Mouse (Mus musculus) small intestine, adult 2 months (tissue): ENCODE measurements around the gene Aamp. TPM values are rescaled to one million over a fixed set of nuclear protein-coding genes. Genes with fewer than 3 reads are reported as not detected.

Source experiments
- H3K27ac ChIP-seq: fragments of 200-500 bp; 2 replicates; pipeline ENCODE4 v1.5.1; 2012; ENCODE audit warnings: low read depth, low read length, control low read depth, inconsistent platforms; ENCODE audit not compliant: insufficient read depth
- H3K27me3 ChIP-seq: fragments of 200-500 bp; 2 replicates; pipeline ENCODE4 v1.6.1; 2012; ENCODE audit warnings: mild to moderate bottlenecking, moderate library complexity, low read length, inconsistent platforms; ENCODE audit not compliant: control insufficient read depth, insufficient read depth
- H3K36me3 ChIP-seq: fragments of 200-500 bp; 2 replicates; pipeline ENCODE4 v1.6.1; 2012; ENCODE audit warnings: mild to moderate bottlenecking, low read length, control low read depth, inconsistent platforms; ENCODE audit not compliant: control insufficient read depth, insufficient read depth
- H3K4me1 ChIP-seq: fragments of 200-500 bp; 2 replicates; pipeline ENCODE4 v1.6.1; 2012; ENCODE audit warnings: low read length, inconsistent platforms, mixed read lengths; ENCODE audit not compliant: control insufficient read depth, insufficient read depth, insufficient read length
- H3K4me3 ChIP-seq: fragments of 200-500 bp; 2 replicates; pipeline ENCODE4 v1.5.1; 2012; ENCODE audit warnings: low read depth, mild to moderate bottlenecking, control low read depth, inconsistent platforms, low read length, moderate library complexity
- CTCF ChIP-seq: fragments of 200-500 bp; IDR thresholded peaks from 2 replicates; pipeline ENCODE4 v1.5.1; 2012; ENCODE audit warnings: low read depth, mild to moderate bottlenecking, control low read depth, inconsistent platforms, low read length, moderate library complexity, mixed read lengths; ENCODE audit not compliant: insufficient replicate concordance, insufficient read length; ENCODE audit errors: extremely low read depth
- POLR2A ChIP-seq: fragments of 200-500 bp; IDR thresholded peaks from 2 replicates; pipeline ENCODE4 v1.6.1; 2012; ENCODE audit warnings: low read depth, mild to moderate bottlenecking, control low read depth, inconsistent platforms, low read length, moderate library complexity
- WGBS: fragments of 180-500 bp; shearing (Covaris S2); methylation state at CpG from one replicate; pipeline ENCODE4 v1.1.7; 2018; 5-methylcytosine and 5-hydroxymethylcytosine counted together
- polyA plus RNA-seq: library from polyadenylated mRNA; depleted of rRNA; stranded (reverse); fragments of >200 nt; gene quantifications from 2 replicates; pipeline ENCODE4 v1.2.3, GENCODE M21; 2012

Gene Aamp
- polyA plus RNA-seq, 1 experiment, result 160 TPM

DNA sequence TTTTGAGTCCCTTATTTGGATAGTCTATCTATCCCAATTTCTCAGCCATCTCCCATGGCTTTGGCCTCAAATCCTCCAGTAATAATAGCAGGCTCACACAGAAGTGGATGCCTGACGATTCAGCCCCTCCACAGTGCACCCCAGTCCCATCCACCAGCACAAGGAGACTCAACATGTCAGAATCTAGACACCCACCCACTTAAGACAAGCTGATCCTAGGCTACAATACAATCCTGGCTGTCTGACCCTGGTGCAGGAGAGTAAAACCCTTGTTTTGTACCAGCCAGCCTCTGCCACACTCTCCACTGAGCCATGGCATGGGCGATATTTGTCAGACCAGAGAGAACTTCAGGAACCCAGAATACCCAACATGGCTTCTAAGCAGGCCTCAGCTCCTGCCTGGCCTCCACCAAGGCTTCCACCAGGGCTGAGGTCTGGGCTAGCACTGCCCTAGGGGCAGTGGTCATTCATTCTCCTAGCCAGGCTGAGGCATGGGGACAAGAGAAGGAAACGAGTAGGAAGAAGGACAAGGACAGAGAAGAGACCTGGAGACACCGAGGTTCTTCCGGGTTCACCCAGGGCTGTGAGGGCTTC is 13.7 kb upstream of the Aamp start:
- Histone ChIP-seq H3K4me3 (peak overlapping the region; percentile 34), H3K36me3 (peaks cover 15% of the 10 kb centered on the region), H3K4me1 (peaks cover 69% of the 10 kb centered on the region), H3K27ac (peak overlapping the region; percentile 98), H3K27me3 (no peaks in the 10 kb centered on the region)
- TF ChIP-seq CTCF (no peak), POLR2A (no peak)
- 44% methylated on average over 5 of the region's 5 CpGs for WGBS

- 35% methylated on average over 3 of the region's 3 CpGs for WGBS
- TF ChIP-seq POLR2A, result no peak
- TF ChIP-seq CTCF, result no peak
- H3K4me1 ChIP-seq, result peaks cover 68% of the 10 kb centered on the region
- peak overlapping the region; percentile 98 for H3K27ac ChIP-seq
- peak overlapping the region; percentile 1; the same call in 1 of the 2 replicates for H3K4me3 ChIP-seq
- H3K27me3 ChIP-seq, result no peaks in the 10 kb centered on the region
- peaks cover 24% of the 10 kb centered on the region for H3K36me3 ChIP-seq
Measured at GRCm38 (mm10) chr1:74297269-74297668, 12.7 kb upstream of the Aamp start.

DNA sequence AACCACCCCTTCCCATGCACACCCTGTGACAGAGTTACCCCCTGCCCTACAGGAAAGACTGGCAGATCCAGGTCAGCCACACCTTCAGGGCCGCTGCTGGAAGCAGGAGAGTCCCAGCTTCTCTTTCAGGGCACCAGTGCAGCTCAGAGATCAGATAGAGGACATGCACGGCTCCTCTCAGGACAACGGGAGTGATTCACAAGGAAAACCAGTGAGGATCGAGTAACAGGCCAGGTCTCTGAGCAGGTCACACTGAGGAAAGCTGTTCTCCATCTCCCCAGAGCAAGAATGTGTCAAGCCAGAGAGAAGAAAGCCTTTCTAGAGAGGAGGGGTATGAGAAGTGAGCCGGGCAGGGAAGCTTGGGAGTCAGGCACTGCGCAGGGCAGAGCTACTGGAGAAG is 11.9 kb upstream of the Aamp start:
- peaks cover 61% of the 10 kb centered on the region for H3K4me1 ChIP-seq
- peak overlapping the region; percentile 98 for H3K27ac ChIP-seq
- 15% methylated on average over 6 of the region's 6 CpGs for WGBS
- no peaks in the 10 kb centered on the region for H3K27me3 ChIP-seq
- TF ChIP-seq POLR2A (no peak), CTCF (no peak)
- peaks cover 30% of the 10 kb centered on the region for H3K36me3 ChIP-seq
- peak overlapping the region; percentile 47 for H3K4me3 ChIP-seq

DNA sequence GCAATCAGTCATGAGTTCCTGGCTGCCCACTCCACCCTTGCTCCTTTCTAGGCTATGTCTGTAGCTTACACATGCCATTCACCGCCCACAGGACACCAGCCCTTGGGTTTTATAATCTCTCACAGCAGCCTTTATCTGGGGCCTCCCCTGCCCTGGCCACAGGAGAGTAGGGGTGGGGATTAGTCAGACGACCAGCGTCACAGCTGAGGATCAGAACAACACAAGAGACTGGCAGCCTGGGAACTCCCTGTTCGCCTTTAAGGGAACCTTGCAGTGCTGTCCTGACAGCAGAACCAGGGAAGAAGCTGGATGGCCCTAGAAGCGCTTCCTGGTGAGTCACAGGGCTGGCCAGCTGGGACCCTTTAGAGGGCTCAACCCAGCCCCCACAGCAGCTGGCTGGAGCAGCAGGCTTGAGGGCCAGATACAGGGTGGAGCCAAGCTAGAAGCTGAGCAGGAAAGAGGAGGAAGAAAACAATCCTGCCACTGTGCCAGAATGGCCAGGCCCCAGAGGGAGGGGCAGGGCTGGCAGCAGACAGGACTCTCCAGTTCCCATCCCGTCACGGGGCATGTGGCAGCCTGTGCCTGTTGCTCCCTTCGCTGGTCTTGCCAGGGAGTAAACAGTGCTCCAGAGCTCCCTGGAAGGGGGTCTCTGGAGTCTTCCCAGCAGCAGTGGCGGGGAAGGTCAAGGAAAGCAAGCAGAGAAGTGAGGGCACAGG is 11.1 kb upstream of the Aamp start:
- 5% methylated on average over 9 of the region's 9 CpGs for WGBS
- TF ChIP-seq CTCF (no peak), POLR2A (peak; percentile 43)
- Histone ChIP-seq H3K4me1 (peaks cover 53% of the 10 kb centered on the region), H3K27ac (peak overlapping the region; percentile 98), H3K36me3 (peaks cover 38% of the 10 kb centered on the region), H3K27me3 (no peaks in the 10 kb centered on the region), H3K4me3 (peak overlapping the region; percentile 47)

DNA sequence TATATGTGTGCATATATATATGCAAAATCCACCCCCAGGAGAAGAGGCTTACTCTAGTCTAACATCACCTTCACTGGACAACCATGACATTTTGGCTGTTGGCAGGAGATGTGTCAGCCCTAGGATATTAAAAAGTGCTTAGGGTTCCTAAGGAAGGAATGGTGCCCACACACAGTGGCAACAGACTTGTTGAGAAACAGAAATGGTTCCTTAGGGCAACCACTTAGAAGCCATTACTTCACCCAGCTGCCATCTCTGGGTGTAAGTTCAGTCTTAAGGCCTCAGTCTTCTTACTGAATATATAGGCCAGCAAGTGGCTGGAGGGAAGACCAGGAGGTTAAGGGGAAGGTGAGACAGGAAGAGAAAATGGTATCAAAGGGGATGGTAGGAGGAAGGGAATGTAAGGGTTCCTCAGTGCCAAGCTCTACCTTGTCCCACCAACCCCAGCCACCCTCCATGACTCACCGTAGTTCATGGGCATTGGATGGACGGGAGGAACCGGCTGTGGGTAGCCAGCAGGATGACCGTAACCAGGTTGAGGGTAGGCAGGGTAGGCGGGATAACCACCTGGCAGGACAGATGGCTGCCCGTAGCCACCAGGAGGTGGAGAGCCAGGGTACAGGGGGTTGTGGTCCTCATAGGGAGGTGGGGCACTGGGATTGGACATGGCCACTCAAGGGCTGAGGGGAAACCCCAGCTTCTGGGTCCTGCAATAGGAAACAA is 10.4 kb upstream of the Aamp start:
- Histone ChIP-seq H3K27me3 (no peaks in the 10 kb centered on the region), H3K4me3 (peak overlapping the region; percentile 6), H3K36me3 (peaks cover 45% of the 10 kb centered on the region), H3K4me1 (peaks cover 52% of the 10 kb centered on the region), H3K27ac (peak overlapping the region; percentile 98)
- TF ChIP-seq CTCF, result no peak
- TF ChIP-seq POLR2A, result no peak
- 42% methylated on average over 6 of the region's 6 CpGs for WGBS

- Histone ChIP-seq H3K4me3 (no peak overlapping the region), H3K27ac (no peak overlapping the region), H3K36me3 (peaks cover 52% of the 10 kb centered on the region), H3K4me1 (peaks cover 47% of the 10 kb centered on the region), H3K27me3 (no peaks in the 10 kb centered on the region)
- no peak for TF ChIP-seq CTCF
- TF ChIP-seq POLR2A, result no peak
- WGBS, result 73% methylated on average over 3 of the region's 3 CpGs
Measured at GRCm38 (mm10) chr1:74294090-74294643, 9.6 kb upstream of the Aamp start.

GRCm38 (mm10) chr1:74293306-74293960 is 8.9 kb upstream of the Aamp start:
- no peak overlapping the region for H3K4me3 ChIP-seq
- 86% methylated on average over 8 of the region's 8 CpGs for WGBS
- no peaks in the 10 kb centered on the region for H3K27me3 ChIP-seq
- H3K36me3 ChIP-seq, result peaks cover 59% of the 10 kb centered on the region
- no peak for TF ChIP-seq CTCF
- TF ChIP-seq POLR2A, result no peak
- H3K4me1 ChIP-seq, result peaks cover 40% of the 10 kb centered on the region
- no peak overlapping the region for H3K27ac ChIP-seq
